Mouse (Mus musculus): ENCODE measurements around the gene Tekt1. TPM values are rescaled to one million over a fixed set of nuclear protein-coding genes. Genes with fewer than 3 reads are reported as not detected.
A peak's percentile ranks its signal among the peaks of the same experiment; 100 is the strongest.

Gene Tekt1
- 1 to 10 TPM; 1.3 to 1.7 TPM for total RNA-seq (2021)
- long read RNA-seq, experiment 1, partial matches to known transcripts: 1 of 2 reads
- long read RNA-seq, experiment 1, other reads (novel, unspliced or antisense): 0 of 2 reads
- long read RNA-seq, experiment 2, partial matches to known transcripts: 0 of 1 reads
- long read RNA-seq, experiment 2, other reads (novel, unspliced or antisense): 1 of 1 reads

DNA sequence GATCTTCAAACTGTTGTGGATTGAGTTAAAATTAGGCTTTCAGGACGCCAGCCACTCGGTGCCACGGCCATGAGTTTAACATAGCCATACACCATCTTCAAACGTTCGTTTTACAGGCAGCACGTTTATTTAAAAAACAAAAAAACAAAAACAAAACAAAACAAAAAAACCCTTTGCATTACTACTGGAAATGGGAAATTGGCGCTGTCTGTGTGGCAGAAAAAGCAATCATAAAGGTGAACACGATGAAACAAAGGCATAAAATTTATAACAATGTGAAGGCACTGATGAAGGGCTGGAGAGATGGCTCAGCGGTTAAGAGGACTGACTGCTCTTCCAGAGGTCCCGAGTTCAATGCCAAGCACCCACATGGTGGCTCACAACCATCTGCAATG is at the start of gene Tekt1:
TSS of gene Tekt1 (minus strand) at position 96 of the 395 bp plus-strand sequence.
- DNase-seq (ENCODE audit: low spot score in 2 of 2): no peak
- intact Hi-C loops (cut with DNase I): loop anchor here (5.0 kb wide), 1 partner anchor 45 kb away; no protein-coding TSS in a partner anchor

DNA sequence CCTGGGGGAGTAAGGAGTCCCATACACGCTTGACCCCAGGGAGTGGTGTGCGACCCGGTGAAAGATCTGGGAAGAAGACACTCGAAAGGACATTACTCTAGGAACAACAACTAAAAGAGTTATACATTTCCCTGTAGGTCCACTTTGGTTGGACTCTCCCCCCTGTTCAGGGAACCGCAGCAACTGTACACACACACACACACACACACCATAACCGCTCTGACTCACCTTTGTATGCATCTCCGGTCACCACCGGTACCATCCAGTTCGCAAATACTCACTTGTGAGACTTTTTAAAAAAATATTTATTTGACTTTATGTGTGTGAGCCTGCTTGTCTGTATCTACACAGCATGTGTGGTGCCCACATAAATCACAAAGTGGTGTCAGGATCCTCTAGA is 49.7 kb upstream of the Tekt1 start:
- DNase-seq (ENCODE audit: low spot score in 2 of 2): no peak
- intact Hi-C loops (cut with DNase I): no loop called here

DNA sequence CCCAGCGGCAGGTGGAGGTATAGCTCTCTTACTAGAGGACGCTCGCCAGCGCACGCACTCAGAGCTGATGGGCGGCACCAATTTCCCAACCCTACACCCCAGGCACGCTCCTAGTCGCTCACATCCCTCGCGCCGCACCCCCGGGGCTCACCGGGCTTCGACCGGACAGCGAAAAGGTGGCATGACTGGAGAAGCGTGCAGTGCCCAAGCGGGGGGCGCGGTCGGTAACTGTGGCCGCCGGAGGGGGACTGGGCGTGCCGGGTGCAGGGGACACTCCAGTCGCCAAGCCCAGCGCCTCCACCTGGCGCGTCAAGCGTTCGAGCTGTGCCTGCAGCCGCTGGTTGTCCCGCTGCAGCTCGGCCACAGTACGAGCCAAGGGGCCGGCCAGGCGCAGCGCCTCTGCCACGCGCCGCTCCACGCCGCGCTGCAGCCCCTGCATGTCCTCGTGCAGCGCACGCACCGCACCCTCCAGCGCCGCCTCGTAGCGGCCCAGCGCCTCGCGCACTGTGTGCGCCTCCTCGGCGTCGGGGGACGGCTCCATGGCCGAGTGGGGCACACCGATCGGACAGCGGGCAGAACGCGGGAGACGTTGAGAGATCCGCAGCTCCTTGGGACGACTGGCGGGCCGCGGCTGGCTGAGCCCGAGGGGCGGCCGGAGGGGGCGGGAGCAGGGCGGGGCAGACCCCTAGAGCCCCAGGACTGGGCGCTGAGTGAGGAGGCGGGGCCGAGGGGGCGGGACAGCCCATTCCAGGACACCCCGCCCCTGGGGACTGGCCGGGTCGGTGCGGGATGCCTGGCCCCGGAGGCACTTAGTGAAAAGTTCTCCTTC is 49.1 kb upstream of the Tekt1 start, which contains the start of gene Smtnl2:
TSS of gene Smtnl2 (minus strand) at position 621 of the 829 bp plus-strand sequence.
- peak; percentile 46 to 48 for DNase-seq (ENCODE audit: low spot score in 2 of 2)
- intact Hi-C loops (cut with DNase I): no loop called here

DNA sequence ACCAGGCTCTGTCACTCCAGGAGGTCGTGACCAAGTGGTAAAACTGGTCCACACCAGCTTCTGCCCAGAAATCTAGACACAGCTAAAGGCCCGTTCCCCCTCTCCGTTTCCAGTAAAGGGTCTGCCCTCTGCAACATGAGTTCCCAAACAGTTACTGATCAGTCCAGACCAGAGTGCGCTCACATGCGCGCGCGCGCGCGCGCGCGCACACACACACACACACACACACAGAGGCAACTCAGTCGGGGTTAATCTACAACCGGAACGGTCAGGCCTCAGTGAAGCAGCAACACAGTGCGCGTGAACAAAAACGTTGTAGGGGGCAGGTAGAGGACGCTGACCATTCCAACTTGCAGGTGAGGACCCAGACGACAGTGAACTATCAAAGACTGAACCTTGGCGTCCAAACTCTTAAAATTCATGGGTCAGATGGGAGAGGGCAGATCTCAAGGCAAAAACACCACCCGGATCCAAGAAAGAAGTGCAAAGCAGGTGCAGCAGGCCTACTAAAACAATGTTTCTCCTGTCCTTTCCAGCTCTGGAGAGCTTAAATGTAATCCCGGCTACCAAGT is 48.4 kb upstream of the Tekt1 start:
- no peak for DNase-seq (ENCODE audit: low spot score in 2 of 2)
- intact Hi-C loops (cut with DNase I): no loop called here

DNA sequence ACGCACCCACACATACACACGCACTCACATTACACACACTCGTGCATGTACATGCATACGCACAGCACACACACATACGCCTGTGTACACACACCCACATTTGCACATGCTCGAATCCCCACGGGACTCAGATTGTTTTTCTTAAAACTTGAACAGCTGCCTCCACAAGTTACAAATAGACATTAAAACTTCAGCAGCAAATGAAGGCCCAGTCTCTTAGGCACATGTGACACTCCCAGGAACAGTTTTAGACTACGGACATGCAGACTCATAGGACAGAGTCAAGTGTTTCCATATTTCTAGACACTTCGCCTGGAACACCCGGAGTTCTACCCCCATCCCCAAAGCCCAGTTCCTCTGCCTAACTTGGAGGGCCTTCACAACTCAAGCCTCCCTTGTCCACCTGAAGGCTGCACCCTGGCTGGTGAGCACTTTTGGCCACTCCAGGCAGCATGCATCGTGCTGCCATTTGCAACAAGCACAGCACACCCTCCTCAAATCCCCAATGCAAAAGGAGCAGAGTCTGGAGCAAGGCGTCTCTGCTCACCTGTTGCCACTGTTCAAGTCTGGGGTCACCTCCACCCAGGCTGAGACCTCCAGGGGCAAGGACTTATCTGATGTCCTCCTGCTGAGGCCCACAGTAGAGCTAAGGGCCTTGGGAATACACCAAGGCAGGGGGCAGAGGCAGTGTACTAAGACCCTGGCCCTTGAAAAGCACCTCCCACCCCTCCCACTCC is 47.6 kb upstream of the Tekt1 start:
- intact Hi-C loops (cut with DNase I): loop anchor here (5.0 kb wide), 1 partner anchor 48 kb away; the partner anchor contains the start of gene Tekt1

DNA sequence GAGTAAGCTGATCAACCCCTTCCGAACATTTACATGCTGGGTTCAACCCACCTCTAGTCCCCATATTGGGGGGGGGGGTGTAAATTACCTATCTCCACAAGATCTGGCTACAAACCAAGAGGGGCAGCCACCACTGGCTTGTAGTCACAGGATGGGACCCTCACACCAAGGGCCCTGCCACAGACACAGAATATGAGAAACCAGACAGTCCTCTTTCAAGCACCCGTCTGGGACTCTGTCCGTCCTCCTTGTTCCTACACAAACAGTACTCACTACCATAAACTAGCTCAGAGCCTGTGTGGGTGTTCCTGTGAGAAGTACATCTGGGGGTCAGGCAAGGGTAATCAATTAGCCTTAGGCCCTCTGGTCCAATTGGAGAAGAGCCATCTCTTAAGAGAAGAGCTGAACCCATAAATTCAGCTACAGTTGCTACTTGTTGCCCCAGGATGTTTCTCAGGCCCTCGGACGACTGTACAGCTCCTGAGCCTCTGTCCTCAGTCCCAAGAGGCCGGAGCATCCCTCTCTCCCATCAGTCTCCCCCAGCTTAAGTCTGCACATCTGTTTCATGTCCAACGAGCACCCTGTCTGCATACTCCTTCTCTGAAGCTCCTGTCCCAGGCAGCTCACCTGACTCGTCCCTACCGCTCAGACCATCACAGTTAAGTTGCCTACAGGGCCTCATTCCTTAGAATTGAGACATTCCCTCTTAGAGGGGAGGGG is 46.4 kb upstream of the Tekt1 start:
- intact Hi-C loops (cut with DNase I): loop anchor here (5.0 kb wide), 1 partner anchor 46 kb away; the partner anchor contains the start of gene Tekt1
- no peak for DNase-seq (ENCODE audit: low spot score in 2 of 2)

More for the DNA sequence above, 47.6 kb upstream of the Tekt1 start:
- peak in 1 of 2 experiments; percentile 29 for DNase-seq (ENCODE audit: low spot score in 2 of 2)

DNA sequence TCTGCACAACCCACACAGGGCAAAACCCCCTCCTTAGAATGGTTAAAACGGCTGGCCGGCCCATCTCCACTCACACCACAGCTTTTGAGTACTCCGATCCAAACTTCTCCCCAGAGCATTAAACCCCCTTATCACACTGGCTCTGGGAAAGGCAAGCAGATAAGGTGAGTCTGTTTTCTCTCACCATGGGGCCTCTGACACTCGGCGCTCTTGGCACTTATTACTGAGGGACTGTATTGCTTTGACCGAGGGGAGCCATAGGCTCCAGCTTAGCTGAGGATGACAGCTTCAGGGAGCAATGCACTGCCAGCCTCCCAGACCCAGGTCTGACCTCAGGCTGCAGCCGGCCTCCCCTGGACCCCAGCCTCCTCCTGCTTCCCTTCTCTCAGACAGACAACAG is 45.3 kb upstream of the Tekt1 start:
- no peak for DNase-seq (ENCODE audit: low spot score in 2 of 2)
- intact Hi-C loops (cut with DNase I): loop anchor here (5.0 kb wide), 1 partner anchor 45 kb away; the partner anchor contains the start of gene Tekt1

DNA sequence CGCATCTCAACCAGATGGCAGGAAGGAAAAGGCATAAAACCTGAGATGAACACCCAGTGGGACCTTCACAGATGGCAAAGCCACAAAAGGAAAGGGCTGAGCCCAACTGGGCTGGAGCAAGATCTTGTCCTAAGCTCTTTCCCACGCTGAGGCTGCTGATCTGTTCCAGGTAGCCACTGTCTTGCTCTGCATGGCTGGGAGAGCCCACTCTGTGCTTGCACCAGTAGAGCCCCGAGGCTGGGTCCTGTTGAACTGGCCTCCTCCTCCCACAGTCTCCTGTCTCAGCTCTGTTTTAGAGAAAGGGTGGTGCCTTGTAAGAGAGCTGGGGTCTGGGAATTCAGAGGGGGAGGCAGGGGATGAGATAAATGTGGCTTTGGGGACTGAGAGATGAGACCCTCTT is 44.8 kb upstream of the Tekt1 start:
- no peak for DNase-seq (ENCODE audit: low spot score in 2 of 2)
- intact Hi-C loops (cut with DNase I): loop anchor here (5.0 kb wide), 1 partner anchor 45 kb away; the partner anchor contains the start of gene Tekt1

DNA sequence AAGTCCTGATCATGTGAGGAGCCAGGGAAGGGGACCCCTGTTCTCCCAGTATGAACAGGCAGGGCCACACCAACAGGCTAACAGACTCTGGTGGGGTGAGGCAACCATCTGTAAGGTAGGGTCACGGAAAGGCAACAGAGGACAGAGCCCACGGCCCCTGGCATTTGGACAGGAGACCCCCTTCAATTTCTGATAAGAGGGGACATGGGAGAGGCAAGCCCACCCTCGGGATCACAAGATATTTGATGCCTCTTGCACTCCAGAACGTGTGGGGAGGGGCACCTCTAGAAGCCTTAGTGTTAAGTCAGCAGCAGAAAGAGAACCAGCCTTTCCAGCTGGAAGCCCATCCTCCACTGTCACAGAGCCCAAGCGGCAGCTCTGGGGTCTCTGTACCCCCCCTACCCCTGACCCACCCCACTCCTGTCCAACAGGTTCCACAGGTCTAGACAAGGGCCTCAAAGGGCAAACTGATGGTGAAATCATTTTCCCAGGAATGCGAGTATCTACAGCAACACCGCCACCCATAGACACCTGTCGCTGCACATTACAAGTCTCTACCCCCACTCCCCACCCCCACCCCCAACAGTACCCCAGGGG is 43.9 kb upstream of the Tekt1 start:
- intact Hi-C loops (cut with DNase I): loop anchor here (5.0 kb wide), 1 partner anchor 44 kb away; the partner anchor contains the start of gene Tekt1
- DNase-seq (ENCODE audit: low spot score in 2 of 2): no peak

DNA sequence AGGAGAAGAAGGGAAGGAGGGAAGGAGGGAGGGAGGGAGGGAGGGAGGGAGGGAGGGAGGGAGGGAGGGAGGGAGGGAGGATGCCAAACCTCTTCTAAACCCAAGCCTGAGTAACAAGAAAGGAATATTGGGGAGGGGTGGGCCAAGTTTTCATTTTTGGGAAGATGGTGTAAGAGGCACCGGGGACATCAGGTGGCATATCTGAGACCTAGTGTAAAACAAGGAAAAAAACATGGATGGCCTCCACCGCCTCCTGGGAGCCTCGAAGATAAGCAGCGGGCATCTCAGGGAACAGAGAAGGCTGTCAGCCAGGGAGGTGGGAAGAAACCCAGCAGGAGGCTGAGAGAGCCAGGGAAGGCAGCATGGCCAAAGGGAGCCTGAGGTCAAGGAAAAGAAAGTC is 43.3 kb upstream of the Tekt1 start:
- DNase-seq (ENCODE audit: low spot score in 2 of 2): no peak
- intact Hi-C loops (cut with DNase I): loop anchor here (5.0 kb wide), 1 partner anchor 43 kb away; the partner anchor contains the start of gene Tekt1

DNA sequence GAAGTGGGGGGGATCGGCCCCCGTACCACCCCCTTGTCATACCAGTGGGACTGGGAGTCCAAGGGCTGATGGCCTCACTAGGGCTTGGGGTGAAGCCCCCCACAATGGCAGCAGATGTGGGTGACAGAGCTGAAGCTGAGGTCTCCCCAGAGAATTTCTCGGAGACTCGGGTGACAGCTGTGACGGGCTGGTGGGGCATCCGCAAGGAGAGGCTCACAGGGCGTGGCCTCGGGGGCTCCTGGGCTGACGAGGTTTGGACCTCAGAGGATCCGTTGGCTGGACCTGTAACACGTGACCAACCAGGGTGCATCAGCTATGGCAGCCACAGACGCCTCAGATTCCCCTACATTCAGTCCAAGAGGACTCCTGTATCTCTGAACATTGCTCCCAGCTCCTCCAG is 40.7 kb upstream of the Tekt1 start:
- intact Hi-C loops (cut with DNase I): no loop called here
- no peak for DNase-seq (ENCODE audit: low spot score in 2 of 2)

DNA sequence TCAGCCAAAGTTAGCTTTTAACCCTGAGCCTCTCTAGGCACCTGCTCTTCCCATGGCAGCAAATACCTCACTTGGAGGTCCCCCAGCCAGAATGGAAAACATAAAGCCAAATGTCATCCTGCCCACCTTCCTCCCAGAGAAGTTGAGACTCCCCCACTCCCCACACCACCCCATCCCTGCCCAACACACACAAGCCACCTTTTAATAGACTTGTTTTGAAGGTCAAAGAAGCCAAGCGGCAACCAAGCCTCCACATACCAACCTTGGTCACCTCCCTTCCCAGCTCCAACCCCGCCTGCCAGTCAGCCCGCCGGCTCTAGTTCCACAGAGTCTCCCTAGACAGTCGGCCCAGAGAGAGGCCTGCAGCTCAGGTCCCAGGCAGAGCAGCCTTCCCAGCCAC is 39.8 kb upstream of the Tekt1 start:
- intact Hi-C loops (cut with DNase I): no loop called here
- no peak for DNase-seq (ENCODE audit: low spot score in 2 of 2)

DNA sequence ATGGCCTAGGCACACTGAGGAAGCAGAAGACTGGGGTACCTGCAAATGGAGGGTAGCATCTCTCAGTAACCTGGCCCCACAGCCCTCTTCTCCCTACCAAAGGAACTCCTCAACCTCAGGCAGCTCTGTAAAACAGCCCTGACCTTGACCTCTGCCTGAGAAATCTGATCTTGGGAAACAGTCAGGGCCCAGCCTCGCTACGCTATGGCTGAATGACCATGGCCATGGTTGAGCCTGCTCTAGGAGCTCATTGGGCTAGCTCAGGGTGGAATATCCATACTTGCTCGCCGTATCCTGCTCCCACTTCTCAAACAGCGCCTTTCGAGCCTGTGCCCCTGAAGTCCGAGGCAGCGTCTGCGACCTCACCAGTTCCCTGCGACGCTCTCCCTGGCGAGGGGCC is 38.8 kb upstream of the Tekt1 start:
- intact Hi-C loops (cut with DNase I): no loop called here

DNA sequence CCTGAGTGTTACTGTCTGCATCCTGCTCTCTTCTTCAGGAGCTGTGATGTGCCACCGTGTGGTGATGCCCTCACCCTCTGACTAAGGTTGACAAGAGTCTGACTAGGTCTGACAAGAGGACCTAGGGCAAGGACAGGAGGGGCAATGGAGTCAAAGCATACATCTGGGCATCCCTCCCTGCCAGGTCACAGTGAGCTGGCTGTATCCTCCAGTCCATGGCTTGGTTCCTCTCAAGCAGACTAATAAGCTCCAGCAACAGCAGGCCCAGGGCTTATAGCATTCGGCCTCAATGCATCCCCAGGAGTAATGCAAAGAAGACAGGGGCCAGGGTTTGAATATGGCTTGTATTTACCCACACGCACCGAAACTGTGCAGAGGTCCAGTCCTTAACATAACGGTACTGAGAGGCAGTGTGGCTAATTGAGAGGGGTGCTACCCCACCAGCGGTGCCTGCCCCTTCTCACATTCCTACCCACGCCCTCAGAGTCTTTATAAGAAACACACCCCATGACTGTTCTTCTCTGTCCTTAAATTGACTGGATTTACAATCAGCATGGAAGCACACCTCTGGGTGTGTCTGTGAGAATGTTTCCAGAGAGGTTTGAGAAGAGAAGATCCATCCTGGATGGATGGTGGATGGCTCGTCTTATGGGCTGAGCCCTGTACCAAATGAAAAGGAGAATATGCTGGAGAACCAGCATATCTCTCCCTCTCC is 35.7 kb upstream of the Tekt1 start:
- no peak for DNase-seq (ENCODE audit: low spot score in 2 of 2)
- intact Hi-C loops (cut with DNase I): no loop called here

More for the DNA sequence above, 38.8 kb upstream of the Tekt1 start:
- no peak for DNase-seq (ENCODE audit: low spot score in 2 of 2)

DNA sequence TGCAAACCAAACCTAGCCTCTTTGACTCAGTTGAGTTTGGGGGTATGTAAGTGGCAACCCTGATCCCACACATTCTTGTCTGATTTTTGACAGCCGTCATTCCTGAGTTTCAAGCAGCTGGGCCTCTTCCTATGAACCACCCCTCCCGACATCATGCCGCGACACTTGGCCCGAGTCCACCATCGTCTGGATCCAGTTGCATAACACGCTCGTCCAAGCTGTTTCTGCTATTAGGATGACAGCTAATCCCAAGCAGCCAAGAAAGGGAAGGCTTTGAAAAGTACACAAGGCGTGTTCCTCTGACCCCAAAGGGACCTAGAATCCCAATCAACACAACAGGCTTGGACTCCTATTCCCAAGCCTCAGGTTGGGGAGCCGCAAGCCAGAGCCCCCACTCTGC is 34.8 kb upstream of the Tekt1 start:
- DNase-seq (ENCODE audit: low spot score in 2 of 2): no peak
- intact Hi-C loops (cut with DNase I): no loop called here

DNA sequence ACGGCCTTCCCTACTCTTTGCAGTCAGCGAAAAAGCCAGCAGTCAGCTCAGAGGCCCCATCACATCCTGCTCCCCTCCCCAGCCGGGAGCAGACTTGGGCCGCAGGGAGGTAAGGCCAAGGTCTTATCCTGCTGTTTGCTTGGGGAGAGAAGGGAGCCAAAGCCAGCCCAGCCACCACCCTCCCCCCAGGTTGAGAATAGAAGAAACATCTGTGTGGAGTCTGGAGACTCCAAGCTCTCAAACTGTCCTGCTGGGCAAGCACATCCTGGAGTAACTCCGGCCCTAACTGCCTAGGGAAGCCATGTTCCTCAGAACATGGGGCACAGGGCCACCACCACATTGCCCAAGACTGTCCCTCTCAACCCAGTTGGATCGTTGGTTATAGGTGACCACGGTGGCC is 34.4 kb upstream of the Tekt1 start:
- DNase-seq (ENCODE audit: low spot score in 2 of 2): no peak
- intact Hi-C loops (cut with DNase I): no loop called here

DNA sequence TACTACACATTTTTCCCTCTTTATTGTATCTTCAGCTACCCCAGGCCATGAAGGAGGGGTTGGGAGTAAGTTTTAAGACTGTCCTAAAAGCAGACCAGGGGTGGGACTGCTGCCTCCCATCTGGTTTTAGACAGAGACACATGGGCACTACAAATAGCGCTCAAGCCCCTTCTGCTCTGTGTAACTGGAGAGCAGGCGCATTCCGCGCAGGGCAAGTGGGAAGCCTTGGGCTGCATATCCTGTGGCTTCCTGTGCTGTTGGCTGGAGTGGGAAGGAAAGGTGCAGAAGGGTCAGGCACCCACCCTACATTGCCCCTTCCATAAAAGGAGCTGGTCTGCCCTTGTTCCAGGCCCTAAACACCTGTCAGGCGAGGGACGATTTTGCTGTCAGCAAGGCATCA is 33.4 kb upstream of the Tekt1 start:
- intact Hi-C loops (cut with DNase I): no loop called here
- DNase-seq (ENCODE audit: low spot score in 2 of 2): no peak

DNA sequence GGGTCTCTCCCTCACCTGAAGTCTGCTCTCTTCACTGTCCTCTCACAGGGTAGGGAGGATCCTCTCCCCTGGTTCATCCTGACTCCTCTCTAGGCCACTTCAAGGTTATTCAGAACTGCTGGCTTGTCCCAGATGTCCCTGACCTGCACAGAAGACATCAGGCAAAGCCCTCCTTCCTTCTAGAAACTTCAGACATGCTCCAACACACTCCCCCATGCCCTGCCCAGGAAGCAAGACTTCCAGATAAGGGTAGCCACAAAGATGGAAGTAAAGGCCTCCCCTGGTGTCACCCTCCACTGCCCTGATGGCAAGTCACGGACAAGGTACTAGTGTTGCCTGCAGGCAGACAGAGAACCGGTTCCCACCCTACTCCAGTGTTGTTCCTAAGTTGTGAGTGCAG is 32.5 kb upstream of the Tekt1 start:
- DNase-seq (ENCODE audit: low spot score in 2 of 2): no peak
- intact Hi-C loops (cut with DNase I): no loop called here

Measured in left cerebral cortex, postnatal 14 days (tissue).